Mouse (Mus musculus) neural tube, embryonic 15.5 days (tissue): ENCODE measurements around the gene Dock2. TPM values are rescaled to one million over a fixed set of nuclear protein-coding genes. Genes with fewer than 3 reads are reported as not detected.

Experiments used
- ATAC-seq: fragments of 200-750 bp; cut with Nextera tagmentation; 2 replicates; pipeline ENCODE4 v1.8.0; 2017; ENCODE audit warnings: mild to moderate bottlenecking, moderate TSS enrichment, moderate library complexity; ENCODE audit not compliant: low FRiP score
- H3K27ac ChIP-seq: fragments of 300-500 bp; sonication (generic); replicated peaks from 2 replicates; pipeline ENCODE4 v1.5.1; 2015; ENCODE audit warnings: mild to moderate bottlenecking, inconsistent platforms
- H3K27me3 ChIP-seq: fragments of 300-500 bp; sonication (generic); replicated peaks from 2 replicates; pipeline ENCODE4 v1.6.1; 2015; ENCODE audit warnings: inconsistent platforms
- H3K36me3 ChIP-seq: fragments of 300-500 bp; sonication (generic); 2 replicates; pipeline ENCODE4 v1.6.1; 2015; ENCODE audit warnings: inconsistent platforms
- H3K4me1 ChIP-seq: fragments of 300-500 bp; sonication (generic); 2 replicates; pipeline ENCODE4 v1.6.1; 2015; ENCODE audit warnings: inconsistent platforms
- H3K4me2 ChIP-seq: fragments of 300-500 bp; sonication (generic); 2 replicates; pipeline ENCODE4 v1.6.1; 2015; ENCODE audit warnings: inconsistent platforms, mild to moderate bottlenecking, moderate library complexity
- H3K4me3 ChIP-seq: fragments of 300-500 bp; sonication (generic); replicated peaks from 2 replicates; pipeline ENCODE4 v1.5.1; 2015; ENCODE audit warnings: mild to moderate bottlenecking, inconsistent platforms
- H3K9ac ChIP-seq: fragments of 300-500 bp; sonication (generic); replicated peaks from 2 replicates; pipeline ENCODE4 v1.6.1; 2015; ENCODE audit warnings: mild to moderate bottlenecking, inconsistent platforms
- H3K9me3 ChIP-seq: fragments of 300-500 bp; sonication (generic); replicated peaks from 2 replicates; pipeline ENCODE4 v1.6.1; 2016; ENCODE audit warnings: inconsistent platforms
- WGBS: fragments of 180-500 bp; shearing (Covaris S2); methylation state at CpG from one replicate; pipeline ENCODE4 v1.1.7; 2015; ENCODE audit warnings: mixed read lengths; 5-methylcytosine and 5-hydroxymethylcytosine counted together
- polyA plus RNA-seq: library from polyadenylated mRNA; unstranded; fragments of >200 nt; fragmentation: Nextera tagmentation; extraction: Ambion mirVana; gene quantifications from 2 replicates; pipeline ENCODE4 v1.2.1, GENCODE M21; 2015

The Dock2 gene
- polyA plus RNA-seq, 1 experiment from 2014 or later = 1.0 TPM

- Histone ChIP-seq H3K36me3 (no peaks in the 10 kb centered on the region), H3K9ac (no peak overlapping the region), H3K4me3 (no peak overlapping the region), H3K9me3 (no peaks in the 10 kb centered on the region), H3K4me2 (no peak overlapping the region), H3K27ac (no peak overlapping the region), H3K4me1 (no peaks in the 10 kb centered on the region), H3K27me3 (no peaks in the 10 kb centered on the region)
- 72% methylated on average over 8 of the region's 8 CpGs for whole genome bisulfite sequencing
- no peak for ATAC-seq
Observed at GRCm38 (mm10) chr11:34782516-34783430, 919 bp downstream of the Dock2 start.

GRCm38 (mm10) chr11:34780786-34781185 is 2.9 kb downstream of the Dock2 start:
- WGBS = 92% methylated on average over 2 of the region's 2 CpGs
- H3K4me3 ChIP-seq = no peak overlapping the region
- no peaks in the 10 kb centered on the region for H3K9me3 ChIP-seq
- no peak overlapping the region for H3K9ac ChIP-seq
- no peaks in the 10 kb centered on the region for H3K36me3 ChIP-seq
- no peak overlapping the region for H3K4me2 ChIP-seq
- H3K27me3 ChIP-seq = no peaks in the 10 kb centered on the region
- no peak for ATAC-seq
- no peak overlapping the region for H3K27ac ChIP-seq
- no peaks in the 10 kb centered on the region for H3K4me1 ChIP-seq

GRCm38 (mm10) chr11:34779966-34780365 is 3.7 kb downstream of the Dock2 start:
- Histone ChIP-seq H3K9ac (no peak overlapping the region), H3K4me2 (no peak overlapping the region), H3K4me1 (no peaks in the 10 kb centered on the region), H3K27ac (no peak overlapping the region), H3K9me3 (no peaks in the 10 kb centered on the region), H3K27me3 (no peaks in the 10 kb centered on the region), H3K36me3 (no peaks in the 10 kb centered on the region), H3K4me3 (no peak overlapping the region)
- 87% methylated on average over 4 of the region's 4 CpGs for WGBS
- ATAC-seq = no peak

GRCm38 (mm10) chr11:34778351-34778750 is 5.3 kb downstream of the Dock2 start:
- Histone ChIP-seq H3K9ac (no peak overlapping the region), H3K36me3 (no peaks in the 10 kb centered on the region), H3K4me1 (no peaks in the 10 kb centered on the region), H3K9me3 (no peaks in the 10 kb centered on the region), H3K27me3 (no peaks in the 10 kb centered on the region), H3K4me2 (no peak overlapping the region), H3K27ac (no peak overlapping the region), H3K4me3 (no peak overlapping the region)
- no peak for ATAC-seq
- WGBS = 90% methylated on average over 3 of the region's 3 CpGs

- no peak overlapping the region for H3K9ac ChIP-seq
- H3K9me3 ChIP-seq = no peaks in the 10 kb centered on the region
- no peaks in the 10 kb centered on the region for H3K27me3 ChIP-seq
- WGBS = 89% methylated on average over 4 of the region's 4 CpGs
- no peak for ATAC-seq
- no peak overlapping the region for H3K27ac ChIP-seq
- no peaks in the 10 kb centered on the region for H3K4me1 ChIP-seq
- H3K36me3 ChIP-seq = no peaks in the 10 kb centered on the region
- H3K4me3 ChIP-seq = no peak overlapping the region
- H3K4me2 ChIP-seq = no peak overlapping the region
Observed at GRCm38 (mm10) chr11:34777529-34777928, 6.2 kb downstream of the Dock2 start.

GRCm38 (mm10) chr11:34776054-34776453 is 7.6 kb downstream of the Dock2 start:
- no peaks in the 10 kb centered on the region for H3K27me3 ChIP-seq
- 71% methylated on average over 2 of the region's 2 CpGs for WGBS

GRCm38 (mm10) chr11:34774636-34775035 is 9.1 kb downstream of the Dock2 start:
- no peak for ATAC-seq
- no peaks in the 10 kb centered on the region for H3K36me3 ChIP-seq
- H3K27ac ChIP-seq = no peak overlapping the region
- H3K9me3 ChIP-seq = no peaks in the 10 kb centered on the region
- H3K4me3 ChIP-seq = no peak overlapping the region
- no peaks in the 10 kb centered on the region for H3K27me3 ChIP-seq
- 67% methylated on average over 2 of the region's 2 CpGs for WGBS
- no peaks in the 10 kb centered on the region for H3K4me1 ChIP-seq
- no peak overlapping the region for H3K9ac ChIP-seq
- no peak overlapping the region for H3K4me2 ChIP-seq

More at GRCm38 (mm10) chr11:34776054-34776453, 7.6 kb downstream of the Dock2 start:
- Histone ChIP-seq H3K36me3 (no peaks in the 10 kb centered on the region), H3K9ac (no peak overlapping the region), H3K9me3 (no peaks in the 10 kb centered on the region), H3K27ac (no peak overlapping the region), H3K4me2 (no peak overlapping the region), H3K4me3 (no peak overlapping the region), H3K4me1 (no peaks in the 10 kb centered on the region)
- ATAC-seq = no peak

GRCm38 (mm10) chr11:34773304-34773895 is 10.3 kb downstream of the Dock2 start:
- no peak overlapping the region for H3K4me3 ChIP-seq
- H3K27ac ChIP-seq = no peak overlapping the region
- WGBS = 93% methylated on average over 9 of the region's 9 CpGs
- no peak overlapping the region for H3K9ac ChIP-seq
- no peaks in the 10 kb centered on the region for H3K9me3 ChIP-seq
- H3K4me2 ChIP-seq = no peak overlapping the region
- no peaks in the 10 kb centered on the region for H3K4me1 ChIP-seq
- H3K27me3 ChIP-seq = no peaks in the 10 kb centered on the region
- H3K36me3 ChIP-seq = no peaks in the 10 kb centered on the region
- ATAC-seq = no peak

GRCm38 (mm10) chr11:34771221-34771986 is 12.3 kb downstream of the Dock2 start:
- no peaks in the 10 kb centered on the region for H3K36me3 ChIP-seq
- H3K27ac ChIP-seq = no peak overlapping the region
- no peaks in the 10 kb centered on the region for H3K9me3 ChIP-seq
- H3K27me3 ChIP-seq = no peaks in the 10 kb centered on the region
- no peaks in the 10 kb centered on the region for H3K4me1 ChIP-seq
- 67% methylated on average over 12 of the region's 12 CpGs for WGBS
- H3K4me2 ChIP-seq = no peak overlapping the region
- no peak for ATAC-seq
- no peak overlapping the region for H3K4me3 ChIP-seq
- H3K9ac ChIP-seq = no peak overlapping the region

- no peaks in the 10 kb centered on the region for H3K36me3 ChIP-seq
- H3K27ac ChIP-seq = no peak overlapping the region
- H3K9ac ChIP-seq = no peak overlapping the region
- H3K9me3 ChIP-seq = no peaks in the 10 kb centered on the region
- H3K4me1 ChIP-seq = no peaks in the 10 kb centered on the region
- no peak overlapping the region for H3K4me3 ChIP-seq
- ATAC-seq = no peak
- no peaks in the 10 kb centered on the region for H3K27me3 ChIP-seq
- 84% methylated on average over 4 of the region's 4 CpGs for WGBS
- H3K4me2 ChIP-seq = no peak overlapping the region
Observed at GRCm38 (mm10) chr11:34770666-34771065, 13.0 kb downstream of the Dock2 start.

GRCm38 (mm10) chr11:34769946-34770345 is 13.7 kb downstream of the Dock2 start:
- no peaks in the 10 kb centered on the region for H3K4me1 ChIP-seq
- no peak for ATAC-seq
- no peak overlapping the region for H3K4me3 ChIP-seq
- no peaks in the 10 kb centered on the region for H3K27me3 ChIP-seq
- no peaks in the 10 kb centered on the region for H3K36me3 ChIP-seq
- H3K9ac ChIP-seq = no peak overlapping the region
- no peak overlapping the region for H3K27ac ChIP-seq
- H3K4me2 ChIP-seq = no peak overlapping the region
- no peaks in the 10 kb centered on the region for H3K9me3 ChIP-seq
- WGBS = 88% methylated on average over 8 of the region's 8 CpGs
